Mouse (Mus musculus) adrenal gland, postnatal 14 days (tissue): ENCODE results near the gene Tspan4. TPM values are rescaled to one million over a fixed set of nuclear protein-coding genes. Genes with fewer than 3 reads are reported as not detected.

Experiments
- DNase-seq: peaks from one replicate; pipeline ENCODE4 v3.0.0; 2021; ENCODE audit warnings: mixed read lengths
- total RNA-seq: library from RNA; stranded (reverse); gene quantifications from 2 replicates; pipeline ENCODE4 v1.2.3, GENCODE M21; 2021

Gene Tspan4
- total RNA-seq, 1 experiment from 2014 or later = 49.4 TPM

- peak; percentile 97 for DNase-seq
These were observed 1.4 kb downstream of the Tspan4 start for GRCm38 (mm10) chr7:141476226-141476980.

GRCm38 (mm10) chr7:141476981-141477370, 1.9 kb downstream of the Tspan4 start:
- DNase-seq = peak; percentile 53

- DNase-seq = no peak
These were observed 2.7 kb downstream of the Tspan4 start for GRCm38 (mm10) chr7:141477578-141478269.

DNA sequence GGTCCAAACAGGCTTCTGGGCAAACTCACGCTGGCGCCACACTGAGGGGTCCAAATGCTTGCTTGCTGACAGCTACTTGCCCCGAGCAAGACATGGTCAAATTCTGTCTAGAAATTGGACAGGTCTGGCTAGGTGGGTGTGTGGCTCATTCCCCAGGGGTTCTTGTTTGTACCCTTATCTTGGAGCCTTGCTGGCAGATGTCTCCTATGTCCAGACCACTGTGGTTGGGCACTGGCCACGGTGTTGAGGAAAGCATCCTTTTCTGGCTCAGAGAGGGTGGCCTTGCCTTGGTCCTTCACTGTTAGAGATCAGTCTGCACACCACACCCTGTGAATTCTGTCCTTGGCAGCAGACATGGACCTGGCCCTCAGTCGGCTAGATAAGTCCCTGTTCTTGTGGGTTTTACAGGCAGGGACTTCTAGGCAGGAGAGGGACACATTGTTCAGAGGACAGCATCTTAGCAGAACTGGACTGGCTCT, 3.3 kb downstream of the Tspan4 start:
- DNase-seq = peak; percentile 60

DNA sequence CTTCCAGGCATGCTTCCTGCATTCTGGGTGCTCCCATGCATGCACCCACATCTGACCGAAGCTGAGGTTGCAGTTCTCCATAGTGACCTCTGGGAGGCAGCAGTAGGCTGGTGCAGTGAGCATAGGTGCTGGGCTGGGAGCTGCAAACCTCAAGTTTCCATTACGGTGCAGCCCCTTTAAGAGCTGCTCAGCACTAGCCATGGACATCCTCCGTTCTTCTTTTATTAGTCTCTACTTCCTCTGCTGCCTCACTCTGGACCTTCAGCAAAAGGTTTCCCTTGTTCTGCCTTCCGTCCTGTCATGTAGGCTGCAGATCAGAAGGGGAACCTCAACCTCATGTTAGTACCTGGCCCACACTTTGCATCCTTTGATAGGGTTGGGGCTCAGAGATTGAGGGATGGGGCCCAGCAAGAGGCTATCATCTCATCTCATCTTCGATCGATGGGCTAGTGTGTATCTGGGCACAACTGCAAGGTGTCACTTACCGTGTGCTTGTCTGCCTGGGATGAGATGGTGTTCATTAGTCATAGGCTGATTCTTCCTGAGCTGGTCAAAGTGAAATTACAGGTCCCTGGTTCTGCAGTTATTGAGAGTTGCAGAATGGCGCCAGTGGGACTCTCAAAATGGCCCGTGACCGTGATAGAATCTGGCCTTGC, 5.9 kb downstream of the Tspan4 start:
- DNase-seq = peak; percentile 82

- DNase-seq = peak; percentile 77
These were observed 6.7 kb downstream of the Tspan4 start for GRCm38 (mm10) chr7:141481498-141482401.

DNA sequence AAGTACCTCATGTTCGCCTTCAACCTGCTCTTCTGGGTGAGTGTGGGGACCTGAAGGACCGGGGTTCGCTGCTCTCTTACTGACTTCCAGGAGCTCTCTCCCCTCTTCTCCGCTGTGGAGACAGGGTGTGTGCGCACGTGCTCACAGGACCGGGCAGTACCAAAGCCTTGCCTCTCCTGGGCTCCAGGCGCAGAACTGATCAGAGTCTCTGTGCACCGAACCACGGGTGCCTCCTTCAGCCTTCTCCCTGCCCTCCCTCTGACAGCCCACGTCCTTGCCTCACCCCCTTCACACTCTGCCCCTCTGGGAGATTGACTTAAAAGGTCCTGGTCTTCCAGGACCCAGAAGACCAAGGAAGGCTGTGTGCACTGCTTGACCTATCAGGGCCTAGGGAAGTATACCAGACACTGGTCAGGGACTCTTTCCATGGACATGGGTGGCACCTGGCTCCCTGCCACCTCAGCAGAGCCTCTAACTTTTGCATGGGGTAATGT, 7.5 kb downstream of the Tspan4 start:
- DNase-seq = no peak

- no peak for DNase-seq
These were observed 8.1 kb downstream of the Tspan4 start for GRCm38 (mm10) chr7:141483114-141483653.

GRCm38 (mm10) chr7:141484186-141485120, 9.4 kb downstream of the Tspan4 start:
- DNase-seq = no peak

DNA sequence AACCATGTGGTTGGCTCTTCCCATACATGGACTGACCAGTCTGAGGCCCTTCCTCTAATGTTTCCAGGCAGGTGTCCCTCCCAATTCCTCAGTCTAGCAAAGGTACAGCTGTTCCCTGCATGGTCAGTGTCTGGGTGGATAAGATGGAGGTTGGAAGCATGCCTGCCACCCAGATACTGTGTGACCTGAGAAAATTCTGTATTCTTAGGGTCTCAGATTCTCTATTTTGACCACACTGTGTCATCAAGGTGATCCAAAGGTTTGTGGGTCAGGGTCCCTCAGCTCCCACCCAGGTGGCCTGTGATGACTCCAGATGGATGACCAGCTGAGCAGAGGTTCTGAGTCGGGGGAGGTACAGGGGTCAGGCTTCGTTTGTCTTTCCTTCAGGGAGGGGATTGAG, 10.1 kb downstream of the Tspan4 start:
- DNase-seq = no peak

- no peak for DNase-seq
These were observed 10.6 kb downstream of the Tspan4 start for GRCm38 (mm10) chr7:141485606-141486005.

GRCm38 (mm10) chr7:141486239-141486638, 11.2 kb downstream of the Tspan4 start:
- no peak for DNase-seq

DNA sequence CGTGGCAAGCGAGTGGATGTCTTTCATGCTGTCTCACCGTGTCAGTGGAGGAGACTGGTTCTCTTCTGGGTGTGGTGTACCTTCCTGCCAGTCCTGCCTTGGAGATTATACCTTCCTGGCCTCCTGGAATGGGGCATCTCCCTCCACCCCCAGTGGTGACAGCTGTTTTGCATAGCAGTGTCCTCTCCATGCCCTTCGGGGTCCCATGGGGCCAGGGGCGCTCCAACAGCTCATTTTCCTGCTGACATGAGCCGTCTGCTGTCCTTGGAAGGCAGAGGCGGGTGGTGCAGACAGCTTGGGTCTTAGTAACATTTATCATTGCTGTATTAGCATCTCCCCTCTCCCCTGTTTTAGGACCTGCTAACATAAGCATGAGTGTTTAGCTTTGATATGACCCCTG, 12.1 kb downstream of the Tspan4 start:
- no peak for DNase-seq

GRCm38 (mm10) chr7:141491151-141491550, 16.1 kb downstream of the Tspan4 start:
- DNase-seq = peak; percentile 45

- no peak for DNase-seq
These were observed 17.7 kb downstream of the Tspan4 start for GRCm38 (mm10) chr7:141492738-141493137.

DNA sequence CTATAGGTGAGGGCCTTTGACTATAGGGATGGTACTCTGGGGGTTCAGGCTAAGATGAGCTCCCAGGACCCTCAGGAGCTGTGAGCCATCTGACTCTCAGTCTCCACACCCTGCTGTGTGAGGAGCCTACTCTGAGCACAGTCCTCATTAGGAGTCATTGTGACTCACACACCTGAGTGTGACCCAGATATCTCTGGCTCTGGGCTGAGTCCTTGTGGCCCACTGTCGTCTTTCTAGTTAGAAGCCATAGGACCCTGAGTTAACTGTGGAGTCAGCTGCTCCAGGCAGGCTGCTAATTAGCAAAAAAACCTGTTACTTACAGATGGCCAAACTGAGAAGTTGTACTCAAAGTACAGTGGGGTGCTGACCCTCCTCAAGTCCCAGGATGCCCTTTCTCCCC, 18.7 kb downstream of the Tspan4 start:
- DNase-seq = no peak

GRCm38 (mm10) chr7:141495379-141495778, 20.3 kb downstream of the Tspan4 start:
- DNase-seq = no peak

DNA sequence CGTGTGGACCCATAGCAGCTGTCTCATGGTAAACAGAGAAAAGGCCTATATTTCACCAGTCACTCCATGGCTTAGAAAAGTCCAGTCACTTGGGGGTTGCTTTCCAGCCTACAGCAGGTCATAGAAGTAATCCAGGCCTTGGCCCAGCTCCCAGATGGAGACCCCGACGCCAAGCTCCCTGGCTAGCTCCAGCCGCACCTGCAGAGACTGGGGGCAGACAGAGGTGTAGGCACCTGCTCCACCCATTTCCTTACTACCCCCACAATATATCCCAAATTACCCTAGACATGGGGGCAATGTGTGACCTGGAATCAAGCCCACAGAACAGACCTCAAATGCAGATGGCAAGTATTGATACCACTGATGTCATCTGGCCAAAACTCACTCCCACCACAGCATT, 20.9 kb downstream of the Tspan4 start:
- no peak for DNase-seq

GRCm38 (mm10) chr7:141497600-141497999, 22.6 kb downstream of the Tspan4 start:
- DNase-seq = no peak

- DNase-seq = peak; percentile 75
These were observed 26.9 kb downstream of the Tspan4 start for GRCm38 (mm10) chr7:141501820-141502555.
